Mouse (Mus musculus): ENCODE data around the gene Daam2.

GRCm38 (mm10) chr17:49456334-49456733 is 107.8 kb downstream of the Daam2 start:
- TF ChIP-seq EP300 (IDR thresholded peaks at IDR 0.05) (no peak), CTCF (IDR thresholded peaks at IDR 0.05) (no peak)
